Mouse (Mus musculus) monocyte, adult 5-6 weeks (primary cell): ENCODE data around the gene Med13l. TPM values are rescaled to one million over a fixed set of nuclear protein-coding genes. Genes with fewer than 3 reads are reported as not detected.

Experiments used
- ATAC-seq: fragments of 153-309, 156-312 bp; replicated peaks from 2 replicates; pipeline ENCODE4 v1.8.0; 2017; ENCODE audit warnings: mild to moderate bottlenecking; ENCODE audit not compliant: low TSS enrichment, insufficient number of reproducible peaks, severe bottlenecking, poor library complexity, low FRiP score
- total RNA-seq: library from RNA; stranded (forward); fragments of 200-1000, 200-491, 200-594 nt; gene quantifications from 3 replicates; pipeline ENCODE4 v1.2.3, GENCODE M21; 2017

Med13l gene
- total RNA-seq, 1 experiment from 2014 or later: 38.0 TPM

GRCm38 (mm10) chr5:118735738-118736137 lies 175.3 kb downstream of the Med13l start:
- ATAC-seq: no peak

DNA sequence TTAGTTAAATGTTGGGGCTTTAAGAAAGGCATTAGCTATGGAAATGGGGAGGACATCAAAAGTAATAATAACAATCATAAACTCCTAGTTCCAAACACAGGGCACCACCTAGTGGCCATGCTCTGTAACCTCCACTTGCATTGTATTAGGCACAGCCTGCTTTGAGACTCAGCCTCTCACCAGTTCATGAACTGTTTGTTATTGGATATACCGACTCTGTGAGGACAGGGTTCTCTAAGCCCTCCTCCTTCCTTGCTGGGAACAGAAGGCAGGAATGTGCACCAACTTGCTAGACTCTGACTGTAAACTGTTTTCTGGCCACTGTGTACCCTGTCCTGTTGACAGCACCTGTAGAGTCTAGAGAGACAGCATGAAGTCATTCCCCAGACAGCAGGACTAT lies 177.1 kb downstream of the Med13l start:
- ATAC-seq: 0 out of 2 replicates have a peak, but pooled peaks have one; percentile 40

DNA sequence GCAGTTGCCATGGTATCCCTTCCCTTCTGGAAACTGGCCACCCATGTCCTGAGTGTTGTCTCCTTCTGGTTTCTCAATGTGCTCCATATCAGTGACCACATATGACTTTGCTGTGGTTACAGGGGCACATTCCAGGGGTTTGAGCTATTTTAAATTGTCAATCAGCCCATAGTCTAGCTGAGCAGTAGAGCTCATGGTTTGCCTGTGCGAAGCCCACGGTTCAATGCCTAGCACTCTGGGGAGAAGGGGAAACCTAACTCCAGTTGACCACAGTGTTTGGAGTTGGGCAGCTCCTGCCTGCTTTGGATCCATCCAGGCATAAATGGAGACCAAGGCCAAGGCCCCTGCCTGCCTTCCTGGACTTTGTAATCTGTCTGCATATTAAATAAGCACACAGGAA lies 182.6 kb downstream of the Med13l start:
- ATAC-seq: no peak; the same call in 1 of the 2 replicates

GRCm38 (mm10) chr5:118747026-118747425 lies 186.5 kb downstream of the Med13l start:
- ATAC-seq: no peak

- ATAC-seq: no peak
Measured at GRCm38 (mm10) chr5:118751446-118752179, 191.1 kb downstream of the Med13l start.

GRCm38 (mm10) chr5:118752868-118753267 lies 192.4 kb downstream of the Med13l start:
- no peak for ATAC-seq

DNA sequence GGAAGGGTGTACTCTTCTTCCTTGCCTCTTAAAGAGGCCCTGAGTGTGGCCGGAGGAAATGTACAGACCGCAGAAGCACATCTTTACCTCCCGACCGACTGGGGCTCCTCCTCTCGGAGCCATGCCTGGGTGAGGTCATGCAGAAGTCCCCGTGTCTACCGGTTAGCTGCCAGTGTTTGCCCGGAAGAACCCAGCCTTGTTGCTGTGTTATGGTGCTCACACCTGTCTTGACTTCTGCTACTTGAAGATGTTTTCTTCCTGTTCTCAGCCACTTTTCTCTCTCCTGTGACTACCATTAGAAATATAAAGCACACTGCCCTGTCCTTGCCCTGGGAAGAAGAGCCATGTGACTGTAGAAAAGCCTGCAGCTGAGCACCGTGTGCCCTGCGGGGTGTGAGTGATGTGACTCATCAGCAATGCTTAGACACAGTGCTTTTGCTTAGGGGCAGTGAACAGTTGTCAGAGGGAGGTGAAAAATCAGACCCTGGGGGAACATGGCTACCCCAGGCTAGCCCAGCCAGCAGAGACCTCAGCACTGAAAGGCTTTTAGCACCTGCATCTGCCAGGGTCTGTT lies 193.1 kb downstream of the Med13l start:
- ATAC-seq: no peak

- ATAC-seq: no peak
Measured at GRCm38 (mm10) chr5:118754191-118754759, 193.8 kb downstream of the Med13l start.

GRCm38 (mm10) chr5:118756078-118756477 lies 195.6 kb downstream of the Med13l start:
- ATAC-seq: no peak

GRCm38 (mm10) chr5:118757396-118758301 lies 197.2 kb downstream of the Med13l start:
- ATAC-seq: no peak

DNA sequence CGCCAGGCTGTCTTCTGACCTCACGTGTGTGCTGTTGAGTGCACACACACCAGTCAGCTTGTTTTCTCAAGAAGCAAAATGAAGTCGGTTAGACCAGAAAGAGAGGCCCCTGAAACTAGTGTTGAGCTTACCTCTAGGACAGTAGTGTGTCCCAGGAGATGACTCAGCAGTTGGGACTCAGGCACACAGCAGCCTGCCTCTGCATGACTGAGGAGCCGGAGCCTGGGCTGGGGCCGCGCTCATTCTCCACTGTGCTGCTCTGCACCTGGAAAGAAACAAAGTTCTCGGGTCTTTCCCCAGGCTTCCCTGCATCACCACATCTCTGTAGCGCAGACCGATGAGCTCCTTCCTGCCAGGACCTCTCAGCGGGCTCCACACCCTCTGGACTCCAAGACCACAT lies 200.5 kb downstream of the Med13l start:
- no peak for ATAC-seq

- ATAC-seq: no peak
Measured at GRCm38 (mm10) chr5:118762499-118763185, 202.2 kb downstream of the Med13l start.

DNA sequence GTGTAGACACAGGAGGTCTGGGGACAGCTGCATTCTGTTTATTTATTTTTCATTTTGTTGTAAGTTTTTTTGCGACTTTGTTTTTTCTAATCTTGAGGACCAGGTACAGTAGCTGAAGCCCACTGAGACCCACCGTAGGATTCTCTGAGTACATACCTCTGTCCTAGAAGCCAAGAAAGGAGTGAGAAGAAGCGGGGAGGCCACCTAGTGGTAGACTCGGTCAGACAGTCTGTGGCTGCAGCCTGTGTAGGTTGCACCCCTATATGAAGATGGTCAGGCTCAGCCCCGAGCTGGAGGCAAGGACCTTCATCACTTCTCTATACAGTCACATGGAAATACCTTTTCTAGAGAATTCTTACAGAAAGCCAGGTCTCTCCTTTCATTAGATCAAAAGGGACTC lies 202.9 kb downstream of the Med13l start:
- ATAC-seq: no peak

DNA sequence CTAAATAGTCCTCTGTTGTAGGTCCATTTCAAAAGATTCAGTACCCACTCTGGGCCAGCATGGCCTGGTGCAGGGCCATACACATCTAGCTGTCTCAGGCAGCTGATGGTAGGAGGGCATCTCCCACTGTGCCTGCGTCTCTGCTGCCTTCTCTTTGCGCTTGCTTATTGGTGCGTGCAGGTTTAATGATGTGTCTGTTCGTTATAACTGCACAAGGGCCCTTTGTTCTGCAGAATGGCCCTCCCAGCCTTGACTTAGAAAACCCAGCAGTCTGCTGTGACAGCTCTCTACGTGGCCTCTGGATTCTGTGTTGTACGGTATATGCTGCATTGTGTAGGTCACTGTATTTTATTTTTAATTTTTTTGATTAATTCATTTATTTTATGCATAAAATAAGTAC lies 208.7 kb downstream of the Med13l start:
- no peak for ATAC-seq

GRCm38 (mm10) chr5:118773866-118774265 lies 213.4 kb downstream of the Med13l start:
- ATAC-seq: no peak

GRCm38 (mm10) chr5:118776396-118776795 lies 215.9 kb downstream of the Med13l start:
- no peak for ATAC-seq

DNA sequence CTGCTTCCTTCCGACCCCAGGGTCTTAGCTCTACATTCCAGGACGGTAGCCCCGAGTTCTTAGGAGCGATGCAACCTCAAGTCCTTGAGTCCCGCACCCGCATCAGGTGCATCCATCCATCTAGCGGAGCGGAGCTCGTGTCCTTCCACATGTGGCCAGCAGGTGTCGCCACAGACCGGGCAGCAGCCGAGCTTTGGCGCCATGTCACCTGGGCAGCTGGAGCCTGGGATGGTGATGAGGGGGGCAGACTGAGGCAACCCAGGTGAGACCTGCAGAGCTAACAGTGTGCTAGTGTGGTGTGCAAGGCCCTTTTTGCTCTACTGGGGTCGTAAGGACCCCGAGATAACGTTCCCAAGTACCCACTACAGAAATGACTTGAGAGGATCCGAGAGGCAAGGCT lies 221.1 kb downstream of the Med13l start:
- ATAC-seq: no peak

GRCm38 (mm10) chr5:118782139-118782538 lies 221.7 kb downstream of the Med13l start:
- no peak for ATAC-seq

GRCm38 (mm10) chr5:118789226-118789625 lies 228.7 kb downstream of the Med13l start:
- ATAC-seq: no peak
